Mouse (Mus musculus) 3134 (cell line): ENCODE data around the gene Ak7.

Source experiments
- DNase-seq: peaks from one replicate; pipeline ENCODE4 v3.0.0-alpha.2; 2011; ENCODE audit warnings: low spot score; ENCODE audit not compliant: insufficient read length; ENCODE audit errors: extremely low read depth

The Ak7 gene

DNA sequence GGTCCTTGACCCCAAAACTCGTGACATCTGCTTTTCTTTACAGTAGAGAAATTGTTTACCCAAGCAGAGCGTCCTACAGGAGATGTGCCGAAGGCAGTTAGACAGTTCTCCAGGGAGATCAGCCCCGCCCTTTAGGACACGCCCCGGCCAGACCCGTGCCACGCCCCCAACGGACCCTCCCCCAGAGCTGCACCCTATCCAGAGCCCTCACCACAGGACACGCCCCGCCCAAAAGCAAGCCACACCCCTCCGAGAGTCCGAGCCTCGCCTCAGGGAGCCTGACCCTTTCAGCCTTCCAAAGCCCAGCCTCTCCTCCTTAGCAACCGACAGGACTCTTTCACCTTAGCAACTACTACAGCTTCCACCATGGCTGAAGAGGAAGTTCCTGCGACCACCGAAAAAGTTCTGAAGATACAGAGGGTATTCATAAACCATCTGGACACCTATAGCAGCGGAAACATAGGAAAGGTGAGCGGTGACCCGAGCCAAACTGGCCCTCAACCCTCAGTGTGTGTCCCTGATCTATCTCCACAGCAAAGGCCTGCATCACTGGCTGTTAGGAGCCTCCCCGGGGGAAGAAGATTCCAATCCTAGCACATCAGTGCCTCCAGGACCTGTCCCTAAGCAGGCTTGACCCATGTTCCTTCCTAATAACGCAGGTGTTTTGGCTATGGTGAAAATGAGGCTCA lies at the start of gene Ak7:
Gene Ak7 (plus strand): TSS at position 178 of the 689 bp plus-strand sequence.
- DNase-seq, result peak; percentile 22

DNA sequence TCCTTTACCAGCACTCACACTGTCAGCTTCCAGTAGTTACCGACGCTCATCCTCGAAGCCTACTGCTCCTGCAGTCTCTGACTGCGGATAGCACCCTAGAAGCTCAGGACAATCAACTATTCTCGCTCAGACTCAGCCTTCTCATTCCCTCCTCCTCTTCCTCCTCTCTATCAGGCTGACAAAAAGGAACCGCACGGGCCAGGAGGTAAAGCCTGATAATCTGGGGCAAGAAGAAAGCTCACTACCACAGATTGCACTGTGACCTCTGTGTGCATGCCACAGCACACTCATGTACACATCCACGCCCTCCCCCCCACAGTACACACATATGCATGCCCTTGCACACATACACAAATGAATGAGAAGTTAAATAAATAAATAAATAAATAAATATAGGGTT lies 29.5 kb upstream of the Ak7 start:
- DNase-seq, result no peak

- no peak for DNase-seq
These were observed 27.6 kb upstream of the Ak7 start for GRCm38 (mm10) chr12:105678211-105678610.

GRCm38 (mm10) chr12:105678762-105679161 lies 27.0 kb upstream of the Ak7 start:
- DNase-seq, result no peak

DNA sequence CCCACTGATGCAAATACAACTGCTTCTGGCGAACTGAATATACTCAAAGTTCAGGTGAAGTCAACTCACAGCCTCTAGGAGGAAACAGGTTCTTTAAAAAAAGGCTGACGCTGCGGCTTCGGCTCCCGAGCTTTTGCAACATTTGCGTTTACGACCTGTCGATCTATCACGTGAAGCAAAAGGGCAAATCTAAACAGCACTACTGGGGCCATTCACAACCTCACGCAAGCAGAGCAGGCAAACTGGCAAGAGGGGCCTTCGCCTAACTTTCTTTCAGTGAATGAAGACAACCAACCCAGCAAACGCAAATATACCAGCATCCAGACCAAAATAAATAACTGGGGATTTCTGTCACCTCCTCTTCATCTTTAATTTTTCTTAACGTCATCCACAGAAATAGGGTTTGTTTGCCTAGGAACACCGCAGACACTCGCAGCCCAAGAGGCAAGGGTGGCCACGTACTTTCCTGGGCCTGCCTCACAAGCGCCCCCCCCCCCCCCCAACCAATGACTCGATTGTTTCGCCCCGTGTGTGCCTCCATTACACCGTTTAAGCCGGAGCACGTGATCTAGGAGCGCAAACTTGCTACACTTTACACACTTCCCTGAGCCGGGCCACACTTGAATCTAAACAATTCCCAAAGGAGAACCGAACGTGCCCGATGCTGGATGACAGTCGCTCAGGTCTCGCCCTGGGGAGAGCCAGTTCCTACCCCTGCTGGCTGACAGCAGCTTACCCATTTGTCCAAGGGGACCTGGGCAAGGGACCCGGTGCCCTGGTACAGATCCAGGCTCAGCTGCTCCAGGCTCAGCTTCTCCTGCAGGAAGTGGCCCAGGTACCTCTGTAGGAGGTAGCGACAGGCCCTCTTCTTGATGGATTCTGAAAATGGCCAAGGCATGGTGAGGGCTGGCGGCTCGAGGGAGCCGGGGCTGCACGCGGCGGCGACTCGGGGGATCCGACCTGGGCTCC lies 21.6 kb upstream of the Ak7 start, which contains the start of gene Gskip:
Gene Gskip (plus strand): TSS at position 897 of the 969 bp plus-strand sequence.
- peak; percentile 66 for DNase-seq

DNA sequence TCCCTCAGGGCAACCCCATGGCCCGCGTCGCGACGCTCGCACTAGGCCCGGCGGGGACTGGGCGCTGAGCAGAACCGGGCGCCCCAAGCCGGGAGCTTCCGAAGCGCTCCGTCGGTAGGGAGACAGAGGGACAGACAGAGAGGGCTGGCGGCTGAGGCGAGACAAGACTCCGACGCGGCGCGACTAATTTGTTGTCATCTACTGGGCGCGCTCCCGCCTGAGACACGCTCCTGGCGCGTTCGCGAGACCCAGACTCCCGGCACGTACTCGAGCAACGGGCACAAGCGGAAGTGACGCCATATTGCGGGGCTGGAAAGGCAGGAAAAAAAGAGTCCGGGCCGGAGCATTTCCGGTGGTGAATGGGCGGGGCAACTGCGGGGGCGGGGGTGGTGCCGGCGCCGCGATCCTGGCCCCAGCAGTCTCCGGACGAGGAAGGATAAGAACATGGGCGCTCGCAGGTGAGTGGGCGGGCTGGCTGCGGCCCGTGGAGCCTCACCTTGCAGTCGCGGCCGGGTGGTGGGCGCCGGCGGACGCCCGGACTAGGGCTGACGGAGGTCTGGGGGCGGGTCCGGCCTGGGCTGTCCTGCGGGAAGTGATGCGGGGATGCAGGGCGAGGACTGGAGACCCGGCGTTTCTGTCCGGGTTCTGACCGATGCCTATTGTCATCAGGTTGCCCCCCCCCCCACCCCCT lies 20.6 kb upstream of the Ak7 start, which contains the start of gene Atg2b:
Gene Atg2b (minus strand): TSS at position 211 of the 691 bp plus-strand sequence.
- DNase-seq, result peak; percentile 90

DNA sequence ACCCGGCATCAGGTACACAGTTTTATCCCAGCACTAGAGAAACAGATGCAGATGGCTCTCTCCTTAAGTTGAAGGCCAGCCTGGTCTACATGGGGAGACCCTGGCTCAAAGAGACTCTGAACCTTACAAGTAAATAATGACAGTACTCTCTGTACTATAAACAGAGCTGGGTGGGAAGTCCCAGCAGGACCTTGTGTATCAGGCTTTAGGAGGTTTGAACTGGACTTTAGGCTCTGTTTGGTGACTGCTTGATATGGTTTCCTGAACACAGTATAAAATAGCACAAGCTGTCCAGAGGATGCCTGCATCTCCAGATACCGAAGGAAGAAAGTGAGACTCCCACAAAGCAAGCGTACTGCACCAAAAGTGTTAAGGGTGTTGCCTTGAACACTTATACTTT lies 19.0 kb upstream of the Ak7 start:
- DNase-seq, result no peak

- no peak for DNase-seq
These were observed 18.4 kb upstream of the Ak7 start for GRCm38 (mm10) chr12:105687416-105687815.

DNA sequence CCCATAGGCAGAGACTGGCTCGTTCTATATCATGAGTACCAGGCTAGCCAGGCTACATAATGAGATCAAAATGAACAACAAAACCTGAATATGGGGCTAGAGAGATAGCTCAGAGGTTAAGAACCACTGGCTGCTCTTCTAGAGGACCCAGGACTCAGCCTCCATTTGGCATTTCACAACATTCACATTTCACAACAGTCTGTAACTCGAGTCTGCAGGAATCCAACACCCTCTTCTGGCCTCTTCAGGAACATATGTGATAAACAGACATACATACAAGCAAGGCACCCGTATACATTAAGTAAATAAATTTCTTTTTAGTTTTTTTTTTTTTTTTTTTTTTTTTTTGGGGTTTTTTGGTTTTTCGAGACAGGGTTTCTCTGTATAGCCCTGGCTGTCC lies 17.2 kb upstream of the Ak7 start:
- DNase-seq, result no peak

- no peak for DNase-seq
These were observed 16.3 kb upstream of the Ak7 start for GRCm38 (mm10) chr12:105689435-105689834.

GRCm38 (mm10) chr12:105694021-105694420 lies 11.8 kb upstream of the Ak7 start:
- DNase-seq, result no peak

DNA sequence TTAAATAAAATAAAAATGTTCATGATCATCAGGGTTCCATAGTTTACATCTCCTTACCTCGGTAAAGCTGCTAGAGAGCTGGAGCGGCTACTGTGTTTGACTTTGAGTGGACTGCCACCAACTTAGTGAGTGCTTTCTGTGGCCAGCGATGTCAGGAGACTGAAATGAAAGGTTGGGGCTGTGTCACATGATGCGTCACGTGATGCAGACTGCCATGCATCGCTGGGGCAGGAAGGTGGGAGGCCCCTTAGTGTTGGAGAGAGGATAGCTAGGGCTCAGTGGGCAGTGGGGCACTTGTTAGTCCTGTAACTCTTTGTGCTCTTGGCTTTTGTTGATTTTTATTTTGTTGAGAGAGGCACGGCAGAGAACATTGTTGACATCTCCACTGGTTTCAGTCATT lies 9.9 kb upstream of the Ak7 start:
- no peak for DNase-seq

DNA sequence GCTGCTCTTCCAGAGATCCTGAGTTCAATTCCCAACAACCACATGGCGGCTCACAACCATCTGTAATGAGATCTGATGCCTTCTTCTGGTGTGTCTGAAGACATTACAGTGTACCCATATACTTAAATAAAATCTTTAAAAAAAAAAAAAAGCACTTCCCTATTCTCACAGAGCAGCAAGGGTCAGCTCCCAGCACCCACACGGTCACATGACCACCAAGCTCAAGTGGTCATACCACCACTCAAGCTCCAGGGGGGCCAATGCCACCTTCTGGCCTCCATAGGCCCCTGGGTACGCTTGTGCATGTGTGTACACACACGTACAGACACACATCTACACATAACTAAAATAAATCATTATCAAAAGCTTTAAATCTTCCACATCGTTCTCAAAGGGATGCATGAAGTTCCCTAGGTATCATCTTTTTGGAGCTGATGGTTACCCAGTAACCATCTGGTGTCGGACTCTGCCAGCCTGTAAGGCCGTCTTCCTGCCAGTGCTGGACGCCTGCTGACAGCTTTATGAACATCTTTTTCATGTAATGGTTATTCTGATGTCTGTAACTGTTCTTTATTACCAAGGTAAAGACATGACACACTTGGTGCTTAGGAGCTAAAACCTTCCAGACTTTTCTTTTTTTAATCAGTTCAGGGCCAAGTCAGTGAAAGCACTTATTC lies 8.5 kb upstream of the Ak7 start:
- DNase-seq, result no peak

- DNase-seq, result no peak
These were observed 5.3 kb upstream of the Ak7 start for GRCm38 (mm10) chr12:105700433-105700832.

DNA sequence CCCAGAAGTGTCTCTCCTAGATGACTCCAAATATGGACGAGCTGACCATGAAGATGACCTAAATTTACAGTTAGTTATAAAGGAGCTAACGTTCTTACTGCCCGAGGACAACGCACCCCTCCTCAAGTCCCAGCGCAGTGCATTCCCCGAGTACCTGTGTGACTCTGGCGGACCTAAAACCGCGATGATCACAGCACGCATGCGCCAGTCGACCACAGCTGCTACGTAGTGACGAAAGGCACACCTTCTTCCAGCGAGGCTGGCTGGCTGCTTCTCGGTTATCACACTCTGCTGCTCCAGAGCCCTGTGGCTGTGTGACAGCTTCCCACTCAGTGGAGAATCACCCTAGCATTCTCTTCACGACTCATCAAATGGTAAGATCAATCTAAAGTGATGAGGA lies 12.8 kb downstream of the Ak7 start:
- no peak for DNase-seq

DNA sequence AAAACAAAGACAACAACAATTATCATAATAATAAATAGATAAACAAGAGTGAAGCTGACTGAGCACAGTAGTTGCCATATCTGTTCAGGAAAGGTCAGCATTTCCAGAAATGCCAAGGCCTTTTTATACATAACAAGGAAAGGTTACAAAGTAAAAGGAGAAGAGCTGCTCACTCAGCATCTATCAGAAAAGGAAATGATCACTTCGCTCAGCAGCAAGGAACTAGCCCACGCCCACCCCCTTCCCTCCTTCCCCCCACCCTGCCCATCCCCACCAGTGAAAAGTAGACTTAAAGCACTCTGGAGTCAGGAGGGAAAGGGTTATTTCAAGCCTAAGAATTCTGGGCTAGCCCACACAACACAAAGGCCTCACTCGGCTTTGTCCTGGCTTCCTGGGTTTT lies 14.4 kb downstream of the Ak7 start:
- DNase-seq, result no peak

GRCm38 (mm10) chr12:105721452-105722132 lies 15.8 kb downstream of the Ak7 start:
- DNase-seq, result no peak

DNA sequence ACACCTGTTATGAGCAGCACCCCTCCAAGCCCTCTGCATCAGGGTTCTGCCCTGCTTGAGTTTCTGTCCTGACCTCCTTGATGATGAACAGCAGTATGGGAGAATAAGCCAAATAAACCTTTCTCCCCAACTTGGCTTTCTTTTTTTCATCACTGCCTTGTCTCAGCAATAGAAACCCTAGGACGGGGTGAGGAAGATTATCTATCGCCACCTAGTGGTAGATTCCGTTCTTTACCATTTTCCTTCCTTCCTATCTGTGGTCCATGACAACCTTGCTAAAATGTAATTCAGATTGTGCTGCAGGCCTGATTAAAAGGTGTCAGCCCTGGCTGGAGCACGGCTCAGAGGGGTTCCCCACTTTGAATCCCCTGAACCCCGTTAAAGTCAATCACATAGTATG lies 16.9 kb downstream of the Ak7 start:
- no peak for DNase-seq

- DNase-seq, result no peak
These were observed 18.8 kb downstream of the Ak7 start for GRCm38 (mm10) chr12:105724616-105725015.

GRCm38 (mm10) chr12:105725736-105726135 lies 20.0 kb downstream of the Ak7 start:
- no peak for DNase-seq
